Mouse (Mus musculus): ENCODE data around the gene Cmah. TPM values are rescaled to one million over a fixed set of nuclear protein-coding genes. Genes with fewer than 3 reads are reported as not detected.
"Not testable (repeated sequence)": the region's sequence is repeated elsewhere in the genome, so short reads cannot be mapped to it uniquely, and the experiment has no call there.

The Cmah gene
- total RNA-seq, 1 experiment from 2014 or later: 6.2 TPM

DNA sequence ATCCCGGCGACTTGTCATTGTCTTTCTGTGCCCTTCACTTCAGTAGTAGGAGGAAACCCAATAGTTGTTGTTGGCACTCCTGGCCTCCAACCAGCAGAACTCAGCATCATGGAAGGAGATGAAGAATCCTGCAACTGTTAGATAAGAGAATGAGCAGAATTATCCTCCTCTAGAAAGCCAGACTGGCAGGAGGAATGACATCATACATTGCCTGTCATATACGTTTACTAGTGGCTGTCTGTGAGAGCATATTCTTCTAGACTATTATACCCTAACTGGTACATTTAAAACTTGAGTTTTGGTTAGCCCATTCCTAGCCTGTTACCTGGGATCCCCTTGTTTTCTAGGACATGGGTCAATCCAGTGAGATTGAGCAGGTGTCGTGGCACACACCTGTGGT is 9.6 kb downstream of the Cmah start:
- ATAC-seq (replicated peaks in 1 of 2; ENCODE audit: insufficient read depth in 1 of 2, low FRiP score in 2 of 2, low TSS enrichment in 1 of 2, low read depth in 1 of 2, poor library complexity in 2 of 2, severe bottlenecking in 2 of 2): no peak

DNA sequence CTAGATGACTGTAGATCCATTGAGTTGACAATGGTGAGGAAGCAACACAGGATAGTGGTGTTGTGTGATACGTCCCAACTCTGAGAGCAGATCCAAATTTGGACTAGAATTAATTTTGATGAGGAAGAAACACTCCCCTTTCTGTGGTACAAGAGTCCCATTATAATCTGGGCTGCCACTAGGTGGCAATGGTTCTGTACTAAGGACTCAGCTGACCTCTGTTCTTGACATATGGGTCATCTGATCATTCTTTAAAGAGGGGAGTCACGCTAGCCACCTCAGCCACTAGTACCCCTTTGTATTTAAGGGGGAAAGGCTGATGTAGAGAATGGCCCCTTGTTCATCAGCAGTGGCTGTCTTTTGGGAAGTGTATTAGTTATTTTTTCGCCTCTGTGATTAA is 10.7 kb downstream of the Cmah start:
- ATAC-seq (replicated peaks in 1 of 2; ENCODE audit: insufficient read depth in 1 of 2, low FRiP score in 2 of 2, low TSS enrichment in 1 of 2, low read depth in 1 of 2, poor library complexity in 2 of 2, severe bottlenecking in 2 of 2): peak; percentile 18 to 30; a peak in 2 of 4 replicates

DNA sequence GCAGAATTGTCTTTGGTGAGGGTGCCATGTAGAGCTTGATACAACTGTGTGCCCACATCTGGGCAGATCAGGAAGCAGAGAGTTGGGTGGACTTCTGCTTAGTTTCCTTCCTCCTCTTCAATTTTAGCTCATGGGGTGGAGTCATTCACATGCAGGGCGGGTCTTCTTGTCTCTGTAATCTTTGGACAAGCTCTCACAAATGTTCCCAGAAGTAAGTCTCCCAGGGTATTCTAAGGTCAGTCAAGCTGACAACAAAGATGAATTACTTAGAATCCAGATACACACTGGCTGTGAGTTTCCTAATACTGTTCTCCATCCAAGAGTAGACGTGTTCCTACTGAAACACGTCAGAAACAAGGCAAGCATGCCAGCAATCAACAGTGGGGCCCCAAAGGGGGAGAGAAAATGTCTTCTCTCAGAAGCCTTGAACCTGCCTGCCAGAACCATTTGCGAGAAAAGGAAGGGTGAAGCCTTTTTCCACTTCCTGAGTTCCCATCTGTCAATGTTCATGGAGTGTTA is 11.2 kb downstream of the Cmah start:
- ATAC-seq (replicated peaks in 1 of 2; ENCODE audit: insufficient read depth in 1 of 2, low FRiP score in 2 of 2, low TSS enrichment in 1 of 2, low read depth in 1 of 2, poor library complexity in 2 of 2, severe bottlenecking in 2 of 2): peak; percentile 64 to 71

DNA sequence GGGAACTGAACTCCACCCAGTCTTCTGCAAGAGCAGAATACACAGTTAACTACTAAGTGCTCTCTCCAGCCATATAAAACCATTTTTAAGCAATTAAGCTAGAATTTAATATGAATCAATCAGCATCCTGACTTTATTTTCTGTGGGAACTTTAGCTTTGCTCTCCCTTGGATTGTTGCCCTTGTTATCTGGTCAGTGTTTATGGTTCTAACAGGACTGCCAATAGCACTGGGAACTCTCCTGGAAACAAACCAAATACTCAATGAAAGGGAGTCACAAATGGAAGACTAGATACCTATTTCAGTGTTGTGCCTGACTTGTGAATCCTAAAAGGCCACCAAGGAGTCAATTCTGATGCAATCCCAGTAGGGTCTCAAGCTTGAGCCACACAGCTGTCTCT is 12.7 kb downstream of the Cmah start:
- ATAC-seq (replicated peaks in 1 of 2; ENCODE audit: insufficient read depth in 1 of 2, low FRiP score in 2 of 2, low TSS enrichment in 1 of 2, low read depth in 1 of 2, poor library complexity in 2 of 2, severe bottlenecking in 2 of 2): no peak

DNA sequence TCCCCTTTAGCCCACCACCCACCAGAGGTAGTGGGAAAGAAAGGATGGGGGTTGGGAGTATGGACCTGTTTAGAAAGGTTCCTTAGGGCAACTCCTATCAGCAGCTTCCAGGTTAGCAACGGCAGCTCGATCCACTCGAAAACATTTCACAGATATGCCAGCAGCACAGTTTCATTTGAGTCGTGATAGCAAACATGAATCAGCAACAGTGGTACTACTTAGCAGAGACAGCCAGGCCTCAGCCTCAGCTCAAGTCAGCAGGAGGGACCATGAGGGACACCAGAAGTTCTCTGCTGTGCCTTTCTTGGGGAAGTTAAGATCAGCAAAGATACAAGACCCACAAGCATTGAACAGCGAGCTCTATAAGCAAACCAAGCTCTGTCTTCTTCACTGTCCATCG is 13.3 kb downstream of the Cmah start:
- ATAC-seq (replicated peaks in 1 of 2; ENCODE audit: insufficient read depth in 1 of 2, low FRiP score in 2 of 2, low TSS enrichment in 1 of 2, low read depth in 1 of 2, poor library complexity in 2 of 2, severe bottlenecking in 2 of 2): no peak

DNA sequence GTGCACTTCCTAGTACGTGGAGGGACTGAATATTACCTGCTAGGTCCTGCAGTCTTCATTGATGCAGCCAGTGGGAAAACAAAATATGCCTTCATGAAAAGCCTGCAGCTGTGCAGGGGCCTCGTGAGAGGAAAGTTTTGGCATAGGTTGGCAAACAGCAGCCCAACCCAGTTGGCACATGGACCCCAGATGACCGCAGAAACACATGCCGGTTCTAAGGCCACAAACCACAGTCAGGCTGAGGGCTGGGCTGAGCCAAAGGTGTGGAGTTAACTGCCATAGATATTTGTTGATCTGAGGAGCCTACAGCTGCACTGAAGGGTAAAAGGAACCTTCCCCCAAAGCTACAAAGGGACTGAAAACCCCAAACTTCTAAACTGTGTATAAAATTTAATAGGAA is 14.9 kb downstream of the Cmah start:
- peak; percentile 83 to 91 for ATAC-seq (replicated peaks in 1 of 2; ENCODE audit: insufficient read depth in 1 of 2, low FRiP score in 2 of 2, low TSS enrichment in 1 of 2, low read depth in 1 of 2, poor library complexity in 2 of 2, severe bottlenecking in 2 of 2)

- ATAC-seq (replicated peaks in 1 of 2; ENCODE audit: insufficient read depth in 1 of 2, low FRiP score in 2 of 2, low TSS enrichment in 1 of 2, low read depth in 1 of 2, poor library complexity in 2 of 2, severe bottlenecking in 2 of 2): no peak
Measured at GRCm38 (mm10) chr13:24353004-24353403, 25.8 kb downstream of the Cmah start.

DNA sequence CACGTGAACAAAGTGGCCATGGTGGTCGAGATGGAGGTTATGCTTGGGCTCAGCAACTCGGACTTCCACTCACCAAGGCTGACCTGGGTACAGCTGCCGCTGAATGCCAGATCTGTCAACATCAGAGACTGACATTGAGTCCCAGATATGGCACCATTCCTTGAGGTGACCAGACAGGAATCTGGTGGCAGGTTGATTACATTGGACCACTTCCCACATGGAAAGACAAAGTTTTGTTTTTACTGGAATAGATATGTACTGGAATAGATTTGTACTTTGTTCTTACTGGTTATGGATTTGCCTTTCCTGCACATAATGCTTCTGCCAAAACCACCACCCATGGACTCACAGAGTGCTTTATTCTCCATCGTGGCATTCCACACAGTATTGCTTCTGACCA is 27.5 kb downstream of the Cmah start:
- no peak for ATAC-seq (replicated peaks in 1 of 2; ENCODE audit: insufficient read depth in 1 of 2, low FRiP score in 2 of 2, low TSS enrichment in 1 of 2, low read depth in 1 of 2, poor library complexity in 2 of 2, severe bottlenecking in 2 of 2)

DNA sequence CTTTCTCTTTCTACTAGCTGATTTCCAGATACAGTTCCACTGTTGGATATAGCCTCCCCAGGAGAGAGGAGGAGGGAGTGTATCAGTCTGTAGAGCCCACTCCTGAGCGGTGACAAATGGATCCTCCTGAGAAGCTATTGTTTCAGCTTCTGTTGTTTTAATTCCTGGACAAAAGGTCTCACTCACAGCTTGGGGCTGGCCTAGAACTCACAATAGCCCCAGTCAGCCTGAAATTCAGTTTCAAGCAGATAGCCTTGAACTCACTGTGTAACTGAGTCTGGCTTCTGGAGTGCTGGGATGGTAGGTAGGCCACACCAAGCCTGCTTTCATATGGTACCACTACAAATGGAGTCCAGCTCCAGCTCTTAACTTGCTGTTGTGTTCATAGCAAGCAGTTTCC is 32.0 kb downstream of the Cmah start:
- ATAC-seq (replicated peaks in 1 of 2; ENCODE audit: insufficient read depth in 1 of 2, low FRiP score in 2 of 2, low TSS enrichment in 1 of 2, low read depth in 1 of 2, poor library complexity in 2 of 2, severe bottlenecking in 2 of 2): no peak

DNA sequence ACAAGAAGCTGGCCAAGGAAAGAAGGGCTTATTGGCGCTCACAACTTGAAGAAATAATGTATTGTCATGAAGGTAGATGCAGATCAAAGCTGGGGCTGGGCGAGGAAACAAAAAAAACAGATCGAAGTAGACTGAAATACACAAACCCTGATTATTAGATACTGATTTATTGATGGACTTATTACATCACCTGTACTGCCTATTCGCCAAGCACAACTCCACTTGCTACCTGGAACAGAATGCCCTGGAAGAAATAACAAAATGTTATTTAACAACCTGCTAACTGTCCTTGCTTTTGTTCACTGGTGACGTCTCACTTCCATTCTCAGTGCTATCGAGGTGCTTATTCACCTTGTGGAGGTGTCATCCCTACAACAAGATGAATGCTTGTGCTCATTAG is 38.0 kb downstream of the Cmah start:
- ATAC-seq (replicated peaks in 1 of 2; ENCODE audit: insufficient read depth in 1 of 2, low FRiP score in 2 of 2, low TSS enrichment in 1 of 2, low read depth in 1 of 2, poor library complexity in 2 of 2, severe bottlenecking in 2 of 2): no peak

- no peak for ATAC-seq (replicated peaks in 1 of 2; ENCODE audit: insufficient read depth in 1 of 2, low FRiP score in 2 of 2, low TSS enrichment in 1 of 2, low read depth in 1 of 2, poor library complexity in 2 of 2, severe bottlenecking in 2 of 2)
Measured at GRCm38 (mm10) chr13:24372893-24373599, 45.8 kb downstream of the Cmah start.

DNA sequence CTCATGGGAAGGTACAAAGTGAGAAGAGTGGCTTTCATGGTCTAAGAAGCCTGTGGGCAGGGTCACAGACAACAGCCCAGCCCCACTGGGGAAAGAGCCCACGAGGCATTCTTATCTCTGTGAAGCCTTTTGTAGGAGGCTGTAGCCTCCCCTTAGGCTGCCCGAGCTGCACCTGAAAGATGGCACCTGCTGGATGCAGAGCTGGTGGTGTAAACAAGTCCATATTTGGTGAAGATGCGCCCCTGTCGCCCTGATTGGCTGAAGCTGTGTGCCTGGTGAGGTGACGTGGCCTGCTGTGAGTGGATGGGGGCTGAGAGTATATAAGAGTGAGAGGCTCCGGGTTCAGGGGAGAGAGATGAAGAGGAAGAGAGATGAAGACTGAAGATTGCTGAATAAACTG is 47.4 kb downstream of the Cmah start:
- ATAC-seq (replicated peaks in 1 of 2; ENCODE audit: insufficient read depth in 1 of 2, low FRiP score in 2 of 2, low TSS enrichment in 1 of 2, low read depth in 1 of 2, poor library complexity in 2 of 2, severe bottlenecking in 2 of 2): not testable (repeated sequence)

GRCm38 (mm10) chr13:24375320-24376203 is 48.4 kb downstream of the Cmah start:
- peak; percentile 61 to 67 for ATAC-seq (replicated peaks in 1 of 2; ENCODE audit: insufficient read depth in 1 of 2, low FRiP score in 2 of 2, low TSS enrichment in 1 of 2, low read depth in 1 of 2, poor library complexity in 2 of 2, severe bottlenecking in 2 of 2)

- ATAC-seq (replicated peaks in 1 of 2; ENCODE audit: insufficient read depth in 1 of 2, low FRiP score in 2 of 2, low TSS enrichment in 1 of 2, low read depth in 1 of 2, poor library complexity in 2 of 2, severe bottlenecking in 2 of 2): peak; percentile 77 to 80
Measured at GRCm38 (mm10) chr13:24380713-24381112, 53.5 kb downstream of the Cmah start.

GRCm38 (mm10) chr13:24383885-24384284 is 56.7 kb downstream of the Cmah start:
- ATAC-seq (replicated peaks in 1 of 2; ENCODE audit: insufficient read depth in 1 of 2, low FRiP score in 2 of 2, low TSS enrichment in 1 of 2, low read depth in 1 of 2, poor library complexity in 2 of 2, severe bottlenecking in 2 of 2): no peak

DNA sequence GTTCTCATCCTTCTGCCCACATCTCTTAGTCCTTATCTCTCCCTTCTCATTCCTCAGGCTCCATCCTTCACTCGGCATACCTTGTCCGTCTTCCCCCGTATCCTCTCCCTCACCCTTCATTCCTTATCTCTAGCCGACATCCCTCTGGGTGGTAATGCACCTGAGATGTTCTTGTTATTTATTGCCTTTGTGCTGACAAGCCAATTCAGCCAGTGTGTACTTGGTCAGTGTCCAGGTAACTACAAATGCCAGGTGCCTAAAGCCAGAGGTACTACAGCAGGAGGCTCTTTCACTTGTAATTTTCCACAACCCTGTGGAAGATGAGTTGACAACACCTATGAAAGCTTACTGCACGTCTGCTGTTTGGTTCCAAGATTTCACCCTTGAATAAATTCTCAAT is 64.7 kb downstream of the Cmah start:
- no peak for ATAC-seq (replicated peaks in 1 of 2; ENCODE audit: insufficient read depth in 1 of 2, low FRiP score in 2 of 2, low TSS enrichment in 1 of 2, low read depth in 1 of 2, poor library complexity in 2 of 2, severe bottlenecking in 2 of 2)

GRCm38 (mm10) chr13:24392655-24393054 is 65.5 kb downstream of the Cmah start:
- ATAC-seq (replicated peaks in 1 of 2; ENCODE audit: insufficient read depth in 1 of 2, low FRiP score in 2 of 2, low TSS enrichment in 1 of 2, low read depth in 1 of 2, poor library complexity in 2 of 2, severe bottlenecking in 2 of 2): peak; percentile 51 to 59

DNA sequence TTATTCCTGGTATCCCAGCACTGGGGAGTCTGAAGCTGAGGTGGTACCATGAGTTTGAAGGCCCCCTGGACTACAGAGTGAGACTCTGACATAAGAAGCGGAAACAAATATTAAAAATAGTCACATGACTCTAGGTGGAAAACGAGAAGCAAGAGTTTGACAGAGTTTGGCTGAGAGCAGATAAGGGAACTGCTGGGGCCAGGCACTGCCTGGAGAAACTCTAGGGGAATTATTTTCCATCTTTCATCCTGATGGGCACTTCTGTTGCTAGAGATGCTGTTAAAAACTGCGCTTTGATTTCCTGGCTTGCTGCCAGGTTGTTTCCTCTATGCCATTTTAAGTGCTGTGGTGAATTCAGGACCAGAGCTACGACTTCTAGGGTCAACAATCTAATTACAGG is 65.9 kb downstream of the Cmah start:
- peak; percentile 75 to 76 for ATAC-seq (replicated peaks in 1 of 2; ENCODE audit: insufficient read depth in 1 of 2, low FRiP score in 2 of 2, low TSS enrichment in 1 of 2, low read depth in 1 of 2, poor library complexity in 2 of 2, severe bottlenecking in 2 of 2)
